Mouse (Mus musculus) pancreas, adult 10 weeks (tissue): Measurements from ENCODE around the gene Podnl1. TPM values are rescaled to one million over a fixed set of nuclear protein-coding genes. Genes with fewer than 3 reads are reported as not detected.

Source experiments
- polyA plus RNA-seq: library from polyadenylated mRNA; stranded (reverse); fragments of 350-450 nt; fragmentation: Illumina TruSeq; extraction: RNeasy Lipid Tissue Mini Kit (QIAGEN cat#74804); gene quantifications from one replicate; pipeline ENCODE4 v1.2.3, GENCODE M21; 2015; ENCODE audit warnings: low read depth, low replicate concordance; ENCODE audit not compliant: insufficient read depth

Podnl1 gene
- polyA plus RNA-seq, result not detected

DNA sequence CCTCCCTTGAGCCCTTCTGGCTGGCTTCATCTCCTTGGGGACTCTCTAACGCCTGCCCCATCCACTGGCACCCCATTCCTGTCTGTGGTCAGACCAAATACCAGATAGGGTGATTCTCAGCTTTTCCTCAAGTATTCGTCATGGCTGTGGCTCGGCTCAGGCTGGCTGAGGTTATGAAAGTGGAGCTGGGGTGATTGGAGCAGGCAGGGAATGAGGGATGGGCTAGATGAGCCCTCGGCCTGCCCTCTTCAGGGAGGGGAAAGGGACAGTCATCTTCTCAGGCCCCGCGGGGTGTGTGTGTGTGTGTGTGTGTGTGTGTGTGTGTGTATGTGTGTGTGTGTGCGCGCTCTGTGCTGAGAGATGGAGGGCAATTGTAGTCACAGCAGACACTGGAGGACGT lies at the start of gene Podnl1:
Gene Podnl1 (plus strand): TSS at position 334 of the 400 bp plus-strand sequence.

GRCm38 (mm10) chr8:84104697-84105609 lies 20.8 kb upstream of the Podnl1 start, which contains the start of gene Dcaf15:
Gene Dcaf15, minus strand, starts transcription at chr8:84104768.

GRCm38 (mm10) chr8:84147769-84148530 lies 22.2 kb downstream of the Podnl1 start, which contains the start of the genes Cc2d1a and 4930432K21Rik:
Gene Cc2d1a, minus strand, starts transcription at chr8:84147936.
Gene 4930432K21Rik, plus strand, starts transcription at chr8:84148025.

Other genes with a start within 250 kb of the Podnl1 start
- gene Adgrl1, start 225.9 kb upstream of the Podnl1 start, polyA plus RNA-seq, result 7.4 TPM
- gene Gm10644, start 170.8 kb upstream of the Podnl1 start, polyA plus RNA-seq, result 1.7 TPM
- 0.78 TPM for gene Asf1b, start 170.5 kb upstream of the Podnl1 start, polyA plus RNA-seq
- 14.2 TPM for gene Prkaca, start 153.0 kb upstream of the Podnl1 start, polyA plus RNA-seq
- gene Samd1, start 128.3 kb upstream of the Podnl1 start, polyA plus RNA-seq, result 15.6 TPM
- gene 1700067K01Rik, start 124.5 kb upstream of the Podnl1 start, polyA plus RNA-seq, result not detected
- not detected for gene 2210011C24Rik, start 113.8 kb upstream of the Podnl1 start, polyA plus RNA-seq
- gene Palm3, start 104.5 kb upstream of the Podnl1 start, polyA plus RNA-seq, result 2.5 TPM
- 0.90 TPM for gene Il27ra, start 83.4 kb upstream of the Podnl1 start, polyA plus RNA-seq
- gene Rln3, start 81.0 kb upstream of the Podnl1 start, polyA plus RNA-seq, result not detected
- not detected for gene Gm10643, start 60.9 kb upstream of the Podnl1 start, polyA plus RNA-seq
- 5.4 TPM for gene Rfx1, start 59.2 kb upstream of the Podnl1 start, polyA plus RNA-seq
- gene Dcaf15, start 21.2 kb upstream of the Podnl1 start, polyA plus RNA-seq, result 4.5 TPM
- 6.1 TPM for gene Cc2d1a, start 21.9 kb downstream of the Podnl1 start, polyA plus RNA-seq
- gene 4930432K21Rik, start 22.0 kb downstream of the Podnl1 start, polyA plus RNA-seq, result not detected
- not detected for gene Nanos3, start 59.2 kb downstream of the Podnl1 start, polyA plus RNA-seq
- gene Zswim4, start 111.1 kb downstream of the Podnl1 start, polyA plus RNA-seq, result 0.96 TPM
- 75.9 TPM for gene D8Ertd738e, start 123.7 kb downstream of the Podnl1 start, polyA plus RNA-seq
- 6.5 TPM for gene Mri1, start 131.3 kb downstream of the Podnl1 start, polyA plus RNA-seq
- 9.7 TPM for gene Ccdc130, start 144.4 kb downstream of the Podnl1 start, polyA plus RNA-seq